Comparison of ENCODE assay signal across 30 mouse cellular contexts in genomic region chr1:136829931-136830330, GRCm38 (mm10).
"Had no signal": no experiment of that assay in that cellular context is flagged by ENCODE, and none has a peak within 500 bp of the region (broad histone marks: within the 10 kb centered on the region; RNA-seq: fewer than 3 reads in every experiment).

No protein-coding gene starts in this region.

- H3K4me3 ChIP-seq: limb, embryonic 10.5 days; limb, embryonic 12.5 days; limb, embryonic 13.5 days; limb, embryonic 15.5 days; liver, embryonic 12.5 days; liver, embryonic 13.5 days; liver, embryonic 15.5 days; lung, embryonic 15.5 days; megakaryocyte, embryonic 14.5 days; midbrain, embryonic 10.5 days; midbrain, embryonic 12.5 days; midbrain, embryonic 15.5 days; myocyte; neural tube, embryonic 12.5 days had no signal

- H3K4me2 ChIP-seq: limb, embryonic 12.5 days; limb, embryonic 13.5 days; limb, embryonic 15.5 days; liver, embryonic 11.5 days; liver, embryonic 12.5 days; liver, embryonic 13.5 days; liver, embryonic 15.5 days; lung, embryonic 14.5 days; lung, embryonic 15.5 days; midbrain, embryonic 12.5 days; midbrain, embryonic 15.5 days; neural tube, embryonic 12.5 days had no signal

- H3K9ac ChIP-seq: limb, embryonic 12.5 days; limb, embryonic 13.5 days; limb, embryonic 15.5 days; liver, embryonic 12.5 days; liver, embryonic 13.5 days; liver, embryonic 14.5 days; liver, embryonic 15.5 days; liver, postnatal 0 days; lung, embryonic 14.5 days; lung, embryonic 15.5 days; midbrain, embryonic 12.5 days; midbrain, embryonic 15.5 days; neural tube, embryonic 12.5 days had no signal

- H3K27me3 ChIP-seq: limb, embryonic 12.5 days; limb, embryonic 13.5 days; limb, embryonic 15.5 days; liver, embryonic 12.5 days; liver, embryonic 13.5 days; liver, embryonic 15.5 days; lung, embryonic 15.5 days; midbrain, embryonic 12.5 days; midbrain, embryonic 15.5 days; neural tube, embryonic 12.5 days had no signal

- ATAC-seq: liver, embryonic 12.5 days; liver, postnatal 0 days; lung, postnatal 0 days; midbrain, embryonic 15.5 days; midbrain, embryonic 16.5 days had no signal

- DNase-seq: left cerebral cortex, postnatal 4 days; liver; liver, embryonic 13.5 days; liver, postnatal 0 days; lung, adult 18-20 months; lung, adult 2 months; lung, embryonic 14.5 days; lung, postnatal 10 days; lung, postnatal 14 days; lung, postnatal 36 days; lung, postnatal 4 days; midbrain, embryonic 14.5 days had no signal

- H3K4me1 ChIP-seq: liver, embryonic 12.5 days; liver, embryonic 13.5 days; liver, embryonic 15.5 days; megakaryocyte, embryonic 14.5 days had no signal

- H3K27ac ChIP-seq: limb, embryonic 10.5 days; limb, embryonic 12.5 days; limb, embryonic 13.5 days; limb, embryonic 15.5 days; liver, embryonic 12.5 days; liver, embryonic 13.5 days; liver, embryonic 14.5 days; liver, embryonic 15.5 days; lung, embryonic 15.5 days; macrophage; midbrain, embryonic 10.5 days; midbrain, embryonic 12.5 days; midbrain, embryonic 15.5 days; neural tube, embryonic 12.5 days had no signal

- H3K36me3 ChIP-seq: limb, embryonic 10.5 days; limb, embryonic 12.5 days; limb, embryonic 13.5 days; limb, embryonic 15.5 days; liver, embryonic 12.5 days; liver, embryonic 13.5 days; liver, embryonic 15.5 days; lung, embryonic 15.5 days; midbrain, embryonic 10.5 days; midbrain, embryonic 12.5 days; midbrain, embryonic 15.5 days; neural tube, embryonic 12.5 days had no signal

- H3K9me3 ChIP-seq: limb, embryonic 10.5 days; limb, embryonic 12.5 days; limb, embryonic 13.5 days; limb, embryonic 15.5 days; liver, embryonic 12.5 days; liver, embryonic 13.5 days; liver, embryonic 15.5 days; lung, embryonic 15.5 days; midbrain, embryonic 10.5 days; midbrain, embryonic 15.5 days; neural tube, embryonic 12.5 days had no signal
